Mouse (Mus musculus): ENCODE measurements around the gene Top3b. TPM values are rescaled to one million over a fixed set of nuclear protein-coding genes. Genes with fewer than 3 reads are reported as not detected.

The Top3b gene
- polyA plus RNA-seq, 1 experiment from 2014 or later, result 76.3 TPM

DNA sequence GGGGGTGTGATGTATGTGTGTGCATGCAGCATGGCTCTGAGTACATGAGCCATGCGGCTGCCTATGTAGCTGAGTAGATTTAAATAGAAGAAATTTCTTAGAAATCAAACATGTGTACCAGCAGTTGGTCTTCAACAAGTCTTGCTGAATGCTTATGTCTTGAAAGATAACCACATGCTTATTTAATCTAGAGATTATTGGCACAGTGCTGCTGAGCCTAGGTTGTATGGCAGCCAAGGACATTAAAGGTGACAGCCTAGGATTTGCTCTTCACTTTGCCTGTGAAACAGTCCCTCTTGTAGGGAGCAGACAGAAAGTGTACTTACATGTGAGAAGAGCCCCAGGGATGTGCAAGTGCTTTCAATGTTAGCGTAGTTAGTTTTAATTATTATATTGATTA lies 70.5 kb downstream of the Top3b start:
- Histone ChIP-seq H3K4me2 (ENCODE audit: low read depth, low read length) (no peak overlapping the region), H3K9me3 (ENCODE audit: control insufficient read depth, low read length) (no peaks in the 10 kb centered on the region), H3K4me1 (ENCODE audit: control insufficient read depth, insufficient read depth, low read length) (no peaks in the 10 kb centered on the region), H3K9ac (replicated peaks; ENCODE audit: low read depth, low read length) (no peak overlapping the region), H3K27ac (ENCODE audit: low read depth, low read length) (no peak overlapping the region), H3K4me3 (ENCODE audit: low read depth, low read length) (no peak overlapping the region), H3K36me3 (ENCODE audit: control insufficient read depth, insufficient read depth, low read length) (no peaks in the 10 kb centered on the region), H3K27me3 (ENCODE audit: control insufficient read depth, insufficient read depth, low read length) (no peaks in the 10 kb centered on the region)
- 89% methylated on average over 2 of the region's 2 CpGs for WGBS
- ATAC-seq (ENCODE audit: low read depth), result no peak

Other genes with a start within 250 kb of the Top3b start
- gene Olfr19, start 194.3 kb upstream of the Top3b start, polyA plus RNA-seq (2014; fragmentation: Nextera tagmentation; extraction: Ambion mirVana), result not detected in 2 replicates
- 14.9 and 20.0 TPM in 2 replicates for gene Spag6l, start 41.3 kb upstream of the Top3b start, polyA plus RNA-seq (2014; fragmentation: Nextera tagmentation; extraction: Ambion mirVana)
- gene Igll1, start 6.8 kb upstream of the Top3b start, polyA plus RNA-seq (2014; fragmentation: Nextera tagmentation; extraction: Ambion mirVana), result not detected in 2 replicates
- 1.4 TPM in 1 of 2 replicates, not detected in the other for gene Vpreb1, start 107 bp downstream of the Top3b start, polyA plus RNA-seq (2014; fragmentation: Nextera tagmentation; extraction: Ambion mirVana)
- 16.7 and 24.9 TPM in 2 replicates for gene Ppm1f, start 25.7 kb downstream of the Top3b start, polyA plus RNA-seq (2014; fragmentation: Nextera tagmentation; extraction: Ambion mirVana)
- 229 and 233 TPM in 2 replicates for gene Mapk1, start 112.6 kb downstream of the Top3b start, polyA plus RNA-seq (2014; fragmentation: Nextera tagmentation; extraction: Ambion mirVana)
- gene Ypel1, start 199.0 kb downstream of the Top3b start, polyA plus RNA-seq (2014; fragmentation: Nextera tagmentation; extraction: Ambion mirVana), result 109 and 129 TPM in 2 replicates
- gene Ppil2, start 240.5 kb downstream of the Top3b start, polyA plus RNA-seq (2014; fragmentation: Nextera tagmentation; extraction: Ambion mirVana), result 131 and 143 TPM in 2 replicates

Measured in neural tube, embryonic 14.5 days (tissue).